Mouse (Mus musculus): Measurements from ENCODE around the gene Zbtb7a.

DNA sequence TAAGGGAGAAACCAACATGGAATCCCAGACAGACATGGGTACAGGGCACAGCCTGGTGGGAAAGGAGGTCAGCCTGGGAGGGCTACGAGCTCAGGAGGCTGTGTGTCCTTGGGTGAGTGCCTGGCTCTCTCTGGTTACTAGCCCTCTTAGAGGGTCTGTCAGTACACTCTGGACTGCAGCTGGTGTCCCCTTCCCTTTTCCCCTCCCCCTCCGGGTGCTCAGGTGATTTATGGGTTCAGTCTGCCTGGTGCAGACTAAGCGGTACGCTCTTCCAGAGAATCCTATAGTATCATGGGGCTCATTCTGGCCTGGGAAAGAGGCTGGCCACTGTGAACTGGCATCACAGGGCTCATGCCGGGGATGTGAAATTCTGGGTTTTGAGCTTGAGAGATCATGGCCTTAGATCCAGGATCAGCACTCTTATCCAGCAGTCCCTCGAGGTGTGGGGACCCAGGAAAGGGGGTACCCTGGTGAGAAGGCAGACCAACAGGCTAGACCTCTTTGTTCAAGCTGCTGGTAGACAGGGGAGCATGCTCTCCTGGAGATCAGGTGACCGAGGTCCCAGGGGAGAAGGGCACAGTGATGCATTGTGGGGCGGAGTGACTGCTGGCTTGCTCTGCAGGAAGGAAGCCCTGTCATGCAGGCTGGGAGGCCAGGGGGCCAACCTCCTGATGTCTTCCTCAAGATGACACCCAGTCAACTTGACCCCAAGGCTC, 26.7 kb downstream of the Zbtb7a start:
- TF ChIP-seq CEBPB (IDR thresholded peaks at IDR 0.05; ENCODE audit: insufficient read depth, poor library complexity, severe bottlenecking) (no peak), REST (IDR thresholded peaks at IDR 0.05; ENCODE audit: insufficient read depth, insufficient read length) (no peak), MYOG (IDR thresholded peaks at IDR 0.05; ENCODE audit: control insufficient read depth in 1 of 3, insufficient read depth in 1 of 3, insufficient read length in 2 of 3, low read depth in 2 of 3) (no peak), POLR2A (IDR thresholded peaks at IDR 0.05; ENCODE audit: insufficient read length, low read depth) (no peak), POLR2AphosphoS2 (IDR thresholded peaks at IDR 0.05; ENCODE audit: insufficient read length, low read depth) (no peak), USF1 (IDR thresholded peaks at IDR 0.05; ENCODE audit: low read depth) (no peak), E2F4 (IDR thresholded peaks at IDR 0.05; ENCODE audit: insufficient read depth) (no peak), MAX (IDR thresholded peaks at IDR 0.05; ENCODE audit: low read depth) (no peak), MYOD1 (IDR thresholded peaks at IDR 0.05; ENCODE audit: control insufficient read depth in 1 of 3, insufficient read length in 2 of 3, low read depth in 2 of 3) (no peak)

Data from myocyte (in vitro differentiated cells).